Mouse (Mus musculus) CD4-positive, CD25-positive, alpha-beta regulatory T cell, adult 2 months (primary cell): ENCODE data around the gene Sp9.

ENCODE experiments used
- DNase-seq: peaks from one replicate; pipeline ENCODE4 v3.0.0-alpha.2; 2012; ENCODE audit warnings: low read depth, low spot score

Gene Sp9

GRCm38 (mm10) chr2:73271459-73272161, at the start of gene Sp9:
Sp9 (plus strand) TSS chr2:73271925.
- peak; percentile 70 for DNase-seq

- no peak for DNase-seq
These were observed 40.6 kb upstream of the Sp9 start for GRCm38 (mm10) chr2:73231081-73231480.

GRCm38 (mm10) chr2:73241299-73241698, 30.4 kb upstream of the Sp9 start:
- no peak for DNase-seq

GRCm38 (mm10) chr2:73248701-73249100, 23.0 kb upstream of the Sp9 start:
- no peak for DNase-seq

- no peak for DNase-seq
These were observed 8.5 kb upstream of the Sp9 start for GRCm38 (mm10) chr2:73263172-73263765.

- DNase-seq = no peak
These were observed 7.7 kb upstream of the Sp9 start for GRCm38 (mm10) chr2:73263794-73264610.

GRCm38 (mm10) chr2:73264611-73265195, 7.0 kb upstream of the Sp9 start:
- DNase-seq = no peak

GRCm38 (mm10) chr2:73266011-73266410, 5.7 kb upstream of the Sp9 start:
- no peak for DNase-seq

GRCm38 (mm10) chr2:73266623-73267022, 5.1 kb upstream of the Sp9 start:
- DNase-seq = no peak

- DNase-seq = no peak
These were observed 4.5 kb upstream of the Sp9 start for GRCm38 (mm10) chr2:73267231-73267630.

GRCm38 (mm10) chr2:73267818-73268217, 3.9 kb upstream of the Sp9 start:
- DNase-seq = no peak

GRCm38 (mm10) chr2:73268281-73268680, 3.4 kb upstream of the Sp9 start:
- DNase-seq = peak; percentile 23

- no peak for DNase-seq
These were observed 2.8 kb upstream of the Sp9 start for GRCm38 (mm10) chr2:73268836-73269395.

GRCm38 (mm10) chr2:73269666-73270065, 2.1 kb upstream of the Sp9 start:
- peak; percentile 20 for DNase-seq

GRCm38 (mm10) chr2:73270071-73270592, 1.6 kb upstream of the Sp9 start:
- DNase-seq = no peak

- DNase-seq = peak; percentile 53
These were observed 899 bp upstream of the Sp9 start for GRCm38 (mm10) chr2:73270593-73271458.

- peak; percentile 38 for DNase-seq
These were observed 875 bp downstream of the Sp9 start for GRCm38 (mm10) chr2:73272351-73273248.

- DNase-seq = peak; percentile 45
These were observed 1.8 kb downstream of the Sp9 start for GRCm38 (mm10) chr2:73273249-73274118.
